Mouse (Mus musculus) neural tube, embryonic 13.5 days (tissue): ENCODE measurements around the gene Hoxc11. TPM values are rescaled to one million over a fixed set of nuclear protein-coding genes. Genes with fewer than 3 reads are reported as not detected.

Source experiments
- ATAC-seq: fragments of 200-750 bp; cut with Nextera tagmentation; 2 replicates; pipeline ENCODE4 v1.8.0; 2017; ENCODE audit warnings: low read depth, mild to moderate bottlenecking, moderate TSS enrichment, moderate library complexity
- H3K27ac ChIP-seq: fragments of 300-500 bp; sonication (generic); replicated peaks from 2 replicates; pipeline ENCODE4 v1.5.1; 2015; ENCODE audit warnings: moderate library complexity, mild to moderate bottlenecking, inconsistent platforms
- H3K27me3 ChIP-seq: fragments of 300-500 bp; sonication (generic); 2 replicates; pipeline ENCODE4 v1.6.1; 2015; ENCODE audit warnings: mild to moderate bottlenecking, inconsistent platforms
- H3K36me3 ChIP-seq: fragments of 300-500 bp; sonication (generic); 2 replicates; pipeline ENCODE4 v1.6.1; 2015; ENCODE audit warnings: mild to moderate bottlenecking, inconsistent platforms
- H3K4me1 ChIP-seq: fragments of 300-500 bp; sonication (generic); replicated peaks from 2 replicates; pipeline ENCODE4 v1.6.1; 2015; ENCODE audit warnings: inconsistent platforms
- H3K4me2 ChIP-seq: fragments of 300-500 bp; sonication (generic); 2 replicates; pipeline ENCODE4 v1.6.1; 2015; ENCODE audit warnings: inconsistent platforms, mild to moderate bottlenecking, moderate library complexity
- H3K4me3 ChIP-seq: fragments of 300-500 bp; sonication (generic); 2 replicates; pipeline ENCODE4 v1.5.1; 2015; ENCODE audit warnings: mild to moderate bottlenecking, inconsistent platforms
- H3K9ac ChIP-seq: fragments of 300-500 bp; sonication (generic); 2 replicates; pipeline ENCODE4 v1.6.1; 2015; ENCODE audit warnings: moderate library complexity, mild to moderate bottlenecking, inconsistent platforms
- H3K9me3 ChIP-seq: fragments of 300-500 bp; sonication (generic); 2 replicates; pipeline ENCODE4 v1.6.1; 2016; ENCODE audit warnings: inconsistent platforms
- WGBS: fragments of 180-500 bp; shearing (Covaris S2); methylation state at CpG from one replicate; pipeline ENCODE4 v1.1.7; 2015; 5-methylcytosine and 5-hydroxymethylcytosine counted together
- polyA plus RNA-seq: library from polyadenylated mRNA; unstranded; fragments of >200 nt; fragmentation: Nextera tagmentation; extraction: Ambion mirVana; gene quantifications from 2 replicates; pipeline ENCODE4 v1.2.1, GENCODE M21; 2015

The Hoxc11 gene
- polyA plus RNA-seq, 1 experiment from 2014 or later, result 2.6 TPM

- H3K4me2 ChIP-seq, result peak overlapping the region; percentile 91
- H3K4me3 ChIP-seq, result peak overlapping the region; percentile 90
- no peak for ATAC-seq
- H3K9ac ChIP-seq, result peak overlapping the region; percentile 100
- peaks cover 55% of the 10 kb centered on the region for H3K4me1 ChIP-seq
- H3K27me3 ChIP-seq, result peaks cover 21% of the 10 kb centered on the region
- no peaks in the 10 kb centered on the region for H3K36me3 ChIP-seq
- no peaks in the 10 kb centered on the region for H3K9me3 ChIP-seq
- H3K27ac ChIP-seq, result peak overlapping the region; percentile 99
- WGBS, result under 1% methylated on average over 13 of the region's 13 CpGs
These were observed 24.6 kb downstream of the Hoxc11 start for GRCm38 (mm10) chr15:102978615-102979515.

GRCm38 (mm10) chr15:102979936-102980335, 25.7 kb downstream of the Hoxc11 start:
- H3K27me3 ChIP-seq, result peaks cover 18% of the 10 kb centered on the region
- H3K4me1 ChIP-seq, result peaks cover 63% of the 10 kb centered on the region
- no peaks in the 10 kb centered on the region for H3K36me3 ChIP-seq
- H3K4me2 ChIP-seq, result peak overlapping the region; percentile 91
- H3K9me3 ChIP-seq, result no peaks in the 10 kb centered on the region
- H3K9ac ChIP-seq, result peak overlapping the region; percentile 100
- H3K27ac ChIP-seq, result peak overlapping the region; percentile 99
- 13% methylated on average over 1 of the region's 1 CpGs for WGBS
- no peak for ATAC-seq
- H3K4me3 ChIP-seq, result peak overlapping the region; percentile 90

- peak overlapping the region; percentile 91 for H3K4me2 ChIP-seq
These were observed 26.1 kb downstream of the Hoxc11 start for GRCm38 (mm10) chr15:102980352-102980751.

GRCm38 (mm10) chr15:102980912-102981311, 26.7 kb downstream of the Hoxc11 start:
- peak overlapping the region; percentile 90 for H3K4me3 ChIP-seq
- peak overlapping the region; percentile 99 for H3K27ac ChIP-seq
- 0 out of 2 replicates have a peak, but pooled peaks have one; percentile 21 for ATAC-seq
- no peaks in the 10 kb centered on the region for H3K9me3 ChIP-seq
- peak overlapping the region; percentile 91 for H3K4me2 ChIP-seq
- no peaks in the 10 kb centered on the region for H3K36me3 ChIP-seq
- H3K27me3 ChIP-seq, result peaks cover 24% of the 10 kb centered on the region
- peak overlapping the region; percentile 100 for H3K9ac ChIP-seq
- peaks cover 66% of the 10 kb centered on the region for H3K4me1 ChIP-seq
- WGBS, result 0% methylated on average over 14 of the region's 14 CpGs

More at GRCm38 (mm10) chr15:102980352-102980751, 26.1 kb downstream of the Hoxc11 start:
- Histone ChIP-seq H3K27ac (peak overlapping the region; percentile 99), H3K4me1 (peaks cover 64% of the 10 kb centered on the region), H3K4me3 (peak overlapping the region; percentile 90), H3K9ac (peak overlapping the region; percentile 100), H3K27me3 (peaks cover 18% of the 10 kb centered on the region), H3K36me3 (no peaks in the 10 kb centered on the region), H3K9me3 (no peaks in the 10 kb centered on the region)
- 2% methylated on average over 11 of the region's 11 CpGs for WGBS
- no peak for ATAC-seq

GRCm38 (mm10) chr15:102981379-102982288, 27.4 kb downstream of the Hoxc11 start:
- no peak for ATAC-seq
- under 1% methylated on average over 88 of the region's 88 CpGs for WGBS
- Histone ChIP-seq H3K4me1 (peaks cover 72% of the 10 kb centered on the region), H3K9ac (peak overlapping the region; percentile 100), H3K27ac (peak overlapping the region; percentile 99), H3K4me2 (peak overlapping the region; percentile 91), H3K27me3 (peaks cover 31% of the 10 kb centered on the region), H3K4me3 (peak overlapping the region; percentile 90), H3K9me3 (no peaks in the 10 kb centered on the region), H3K36me3 (no peaks in the 10 kb centered on the region)

- 2% methylated on average over 12 of the region's 12 CpGs for WGBS
- H3K9me3 ChIP-seq, result no peaks in the 10 kb centered on the region
- no peaks in the 10 kb centered on the region for H3K36me3 ChIP-seq
- peak overlapping the region; percentile 100 for H3K9ac ChIP-seq
- H3K4me1 ChIP-seq, result peaks cover 79% of the 10 kb centered on the region
- H3K4me3 ChIP-seq, result peak overlapping the region; percentile 90
- ATAC-seq, result no peak
- H3K4me2 ChIP-seq, result peak overlapping the region; percentile 91
- peak overlapping the region; percentile 99 for H3K27ac ChIP-seq
- H3K27me3 ChIP-seq, result peaks cover 22% of the 10 kb centered on the region
These were observed 29.5 kb downstream of the Hoxc11 start for GRCm38 (mm10) chr15:102983716-102984115.

- peak overlapping the region; percentile 99 for H3K27ac ChIP-seq
- peak overlapping the region; percentile 91 for H3K4me2 ChIP-seq
- peaks cover 79% of the 10 kb centered on the region for H3K4me1 ChIP-seq
- no peak for ATAC-seq
- H3K4me3 ChIP-seq, result peak overlapping the region; percentile 90
- peak overlapping the region; percentile 100 for H3K9ac ChIP-seq
- WGBS, result 2% methylated on average over 10 of the region's 10 CpGs
- peaks cover 17% of the 10 kb centered on the region for H3K27me3 ChIP-seq
- no peaks in the 10 kb centered on the region for H3K36me3 ChIP-seq
- H3K9me3 ChIP-seq, result no peaks in the 10 kb centered on the region
These were observed 30.3 kb downstream of the Hoxc11 start for GRCm38 (mm10) chr15:102984521-102984920.

- WGBS, result 5% methylated on average over 3 of the region's 3 CpGs
- peaks cover 17% of the 10 kb centered on the region for H3K27me3 ChIP-seq
These were observed 30.7 kb downstream of the Hoxc11 start for GRCm38 (mm10) chr15:102984925-102985324.

GRCm38 (mm10) chr15:102987124-102987833, 33.1 kb downstream of the Hoxc11 start:
- H3K9ac ChIP-seq, result peak overlapping the region; percentile 100
- peak overlapping the region; percentile 90 for H3K4me3 ChIP-seq
- peak overlapping the region; percentile 91 for H3K4me2 ChIP-seq
- H3K4me1 ChIP-seq, result peaks cover 95% of the 10 kb centered on the region
- no peaks in the 10 kb centered on the region for H3K9me3 ChIP-seq
- ATAC-seq, result peak; percentile 21
- WGBS, result 4% methylated on average over 21 of the region's 21 CpGs
- peaks cover 17% of the 10 kb centered on the region for H3K27me3 ChIP-seq
- peak overlapping the region; percentile 99 for H3K27ac ChIP-seq
- H3K36me3 ChIP-seq, result no peaks in the 10 kb centered on the region

More at GRCm38 (mm10) chr15:102984925-102985324, 30.7 kb downstream of the Hoxc11 start:
- Histone ChIP-seq H3K9me3 (no peaks in the 10 kb centered on the region), H3K4me3 (peak overlapping the region; percentile 90), H3K4me1 (peaks cover 79% of the 10 kb centered on the region), H3K27ac (peak overlapping the region; percentile 99), H3K36me3 (no peaks in the 10 kb centered on the region), H3K9ac (peak overlapping the region; percentile 100), H3K4me2 (peak overlapping the region; percentile 91)
- ATAC-seq, result no peak

GRCm38 (mm10) chr15:102988078-102988477, 33.9 kb downstream of the Hoxc11 start:
- Histone ChIP-seq H3K4me2 (peak overlapping the region; percentile 91), H3K9me3 (no peaks in the 10 kb centered on the region), H3K36me3 (no peaks in the 10 kb centered on the region), H3K4me1 (peaks cover 98% of the 10 kb centered on the region), H3K4me3 (peak overlapping the region; percentile 90), H3K9ac (peak overlapping the region; percentile 100), H3K27ac (peak overlapping the region; percentile 99), H3K27me3 (peaks cover 17% of the 10 kb centered on the region)
- ATAC-seq, result no peak
- WGBS, result 28% methylated on average over 5 of the region's 5 CpGs
